Mouse (Mus musculus) lung, postnatal 0 days (tissue): Measurements from ENCODE around the gene Snph.

Experiments
- CTCF ChIP-seq: IDR thresholded peaks from 2 replicates; pipeline ENCODE4 v1.5.1; 2016; ENCODE audit warnings: antibody characterized with exemption, mild to moderate bottlenecking
- EP300 ChIP-seq: IDR thresholded peaks from 2 replicates; pipeline ENCODE4 v1.6.1; 2016; ENCODE audit warnings: antibody characterized with exemption, mild to moderate bottlenecking, control low read depth

DNA sequence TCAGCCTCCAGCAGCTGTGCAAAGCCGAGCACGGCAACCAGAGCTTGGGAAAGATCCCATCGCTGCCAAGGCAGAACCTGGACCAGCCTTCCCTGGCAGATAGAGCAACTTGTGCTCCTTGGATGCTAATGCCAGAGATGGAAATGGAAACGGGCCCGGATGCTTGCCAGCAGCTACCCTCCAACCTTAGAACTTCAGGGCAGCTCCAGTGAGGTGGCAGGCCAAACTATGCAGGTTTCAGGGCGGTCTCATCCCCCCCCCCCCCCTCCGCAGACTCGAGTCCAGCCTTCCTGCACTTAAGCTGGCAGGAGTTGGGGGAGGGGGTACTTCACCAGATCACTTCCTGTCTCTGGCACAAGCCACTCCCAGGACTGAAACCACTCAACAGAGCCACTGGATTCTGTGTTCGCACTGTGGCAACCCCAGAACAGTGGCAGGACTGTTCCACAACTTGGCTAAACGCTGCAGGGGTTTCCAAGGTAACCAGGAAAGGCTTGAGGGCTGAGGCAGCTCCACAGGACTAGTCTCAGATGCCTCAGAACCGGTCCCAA is 26.9 kb downstream of the Snph start:
- no peak for TF ChIP-seq EP300
- TF ChIP-seq CTCF: no peak
